Mouse (Mus musculus): Measurements from ENCODE around the gene Sox3. TPM values are rescaled to one million over a fixed set of nuclear protein-coding genes. Genes with fewer than 3 reads are reported as not detected.

Sox3 gene
- polyA plus RNA-seq, 1 experiment = not detected

DNA sequence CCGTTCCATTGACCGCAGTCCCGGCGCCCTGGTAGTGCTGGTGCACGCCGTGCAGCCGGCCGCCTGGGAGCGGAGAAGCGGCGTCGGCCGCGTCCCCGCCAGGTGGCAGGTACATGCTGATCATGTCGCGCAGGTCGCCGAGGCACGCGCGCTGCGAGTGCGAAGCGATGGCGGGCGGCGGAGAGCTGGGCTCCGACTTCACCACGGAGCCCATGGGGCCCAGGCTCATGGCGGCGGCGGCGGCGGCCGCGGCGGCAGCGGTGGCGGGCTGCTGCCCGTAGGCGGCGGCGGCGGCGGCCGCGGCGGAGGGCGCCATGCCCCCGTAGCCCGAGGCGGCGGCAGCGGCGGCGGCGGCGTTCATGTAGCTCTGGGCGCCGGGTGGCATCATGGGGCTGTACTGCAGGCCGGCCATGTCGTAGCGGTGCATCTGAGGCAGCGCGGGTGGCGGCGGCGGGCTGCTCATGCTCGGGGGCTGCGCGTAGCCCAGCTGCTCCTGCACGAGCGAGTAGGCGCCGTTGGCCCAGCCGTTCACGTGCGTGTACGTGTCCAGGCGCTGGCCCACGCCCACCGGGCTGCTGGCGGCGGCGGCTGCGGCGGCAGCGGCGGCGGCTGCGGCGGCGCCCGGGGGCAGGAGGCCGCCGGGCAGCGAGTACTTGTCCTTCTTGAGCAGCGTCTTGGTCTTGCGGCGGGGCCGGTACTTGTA is 981 bp downstream of the Sox3 start:
- TF ChIP-seq CTCF (IDR thresholded peaks at IDR 0.05; ENCODE audit: control insufficient read depth, insufficient read depth, low read length) = no peak
- TF ChIP-seq POLR2A (IDR thresholded peaks at IDR 0.05; ENCODE audit: borderline replicate concordance, control insufficient read depth, low read depth, low read length) = no peak
- WGBS = 39% methylated on average over 86 of the region's 102 CpGs
- no peak overlapping the region for H3K4me3 ChIP-seq (replicated peaks; ENCODE audit: control insufficient read depth, low read depth, low read length)
- no peaks in the 10 kb centered on the region for H3K4me1 ChIP-seq (ENCODE audit: control insufficient read depth, insufficient read depth, low read length)
- no peak overlapping the region for H3K27ac ChIP-seq (ENCODE audit: control insufficient read depth, insufficient read depth, low read depth, low read length, poor library complexity)

DNA sequence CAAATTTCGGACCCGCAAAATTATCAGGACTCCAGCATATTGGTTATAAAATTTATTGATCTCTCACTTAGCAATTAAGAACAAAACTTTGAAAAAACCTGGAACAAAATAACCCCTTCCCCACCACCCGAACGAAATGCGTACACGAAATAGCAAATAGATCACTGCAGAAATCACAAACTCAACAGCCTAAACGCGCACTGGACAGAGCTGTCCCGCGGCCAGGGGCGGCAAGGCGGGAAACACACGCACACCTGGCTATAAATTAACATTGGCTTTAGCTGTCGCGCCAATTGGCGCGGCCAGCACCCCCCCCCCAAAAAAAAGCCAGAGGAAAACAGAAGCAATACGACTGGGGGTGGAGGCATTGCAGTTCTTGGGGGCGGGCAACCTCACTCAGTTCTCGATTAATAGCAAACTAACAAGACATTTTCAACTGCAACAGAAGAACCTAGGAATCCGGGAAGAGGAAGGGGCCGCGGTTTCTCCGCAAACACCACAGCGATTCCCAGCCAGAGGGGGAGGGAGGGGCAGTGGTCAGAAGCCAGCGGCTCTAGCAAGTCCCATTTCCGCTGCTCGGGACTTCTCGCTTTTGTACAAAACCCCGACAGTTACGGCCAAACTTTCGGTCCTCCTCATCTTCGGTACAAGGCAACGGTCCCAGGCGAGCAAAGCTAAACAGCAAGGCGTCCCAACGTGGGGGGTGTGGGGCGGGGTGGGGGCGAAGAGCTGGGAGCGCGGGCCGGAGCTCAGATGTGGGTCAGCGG is 1.7 kb downstream of the Sox3 start:
- WGBS = 20% methylated on average over 43 of the region's 43 CpGs
- H3K4me3 ChIP-seq (replicated peaks; ENCODE audit: control insufficient read depth, low read depth, low read length) = no peak overlapping the region
- H3K27ac ChIP-seq (ENCODE audit: control insufficient read depth, insufficient read depth, low read depth, low read length, poor library complexity) = no peak overlapping the region
- TF ChIP-seq POLR2A (IDR thresholded peaks at IDR 0.05; ENCODE audit: borderline replicate concordance, control insufficient read depth, low read depth, low read length) = no peak
- TF ChIP-seq CTCF (IDR thresholded peaks at IDR 0.05; ENCODE audit: control insufficient read depth, insufficient read depth, low read length) = no peak
- no peaks in the 10 kb centered on the region for H3K4me1 ChIP-seq (ENCODE audit: control insufficient read depth, insufficient read depth, low read length)

DNA sequence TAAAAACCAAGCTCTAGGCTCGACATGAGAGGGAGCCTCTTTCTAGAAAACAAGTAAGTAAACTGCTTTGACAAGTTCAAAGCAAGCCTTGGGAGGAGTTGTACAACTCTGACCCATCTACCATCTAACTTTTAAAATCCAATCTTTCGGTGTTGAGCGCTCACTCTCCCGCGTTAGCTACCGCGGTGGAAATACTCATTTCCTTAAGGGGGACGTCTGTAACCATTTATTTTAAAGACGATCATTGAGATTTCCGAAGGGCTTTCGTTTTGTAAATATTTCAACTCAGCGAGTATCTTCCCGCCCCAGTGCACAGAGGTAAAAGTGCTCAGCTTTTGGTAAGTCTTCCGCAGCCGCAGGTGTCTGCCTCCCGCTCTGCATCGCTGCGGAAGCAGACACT is 2.6 kb downstream of the Sox3 start:
- Histone ChIP-seq H3K4me3 (replicated peaks; ENCODE audit: control insufficient read depth, low read depth, low read length) (no peak overlapping the region), H3K4me1 (ENCODE audit: control insufficient read depth, insufficient read depth, low read length) (no peaks in the 10 kb centered on the region), H3K27ac (ENCODE audit: control insufficient read depth, insufficient read depth, low read depth, low read length, poor library complexity) (no peak overlapping the region)
- TF ChIP-seq CTCF (IDR thresholded peaks at IDR 0.05; ENCODE audit: control insufficient read depth, insufficient read depth, low read length) = no peak
- TF ChIP-seq POLR2A (IDR thresholded peaks at IDR 0.05; ENCODE audit: borderline replicate concordance, control insufficient read depth, low read depth, low read length) = no peak
- 14% methylated on average over 18 of the region's 18 CpGs for WGBS

DNA sequence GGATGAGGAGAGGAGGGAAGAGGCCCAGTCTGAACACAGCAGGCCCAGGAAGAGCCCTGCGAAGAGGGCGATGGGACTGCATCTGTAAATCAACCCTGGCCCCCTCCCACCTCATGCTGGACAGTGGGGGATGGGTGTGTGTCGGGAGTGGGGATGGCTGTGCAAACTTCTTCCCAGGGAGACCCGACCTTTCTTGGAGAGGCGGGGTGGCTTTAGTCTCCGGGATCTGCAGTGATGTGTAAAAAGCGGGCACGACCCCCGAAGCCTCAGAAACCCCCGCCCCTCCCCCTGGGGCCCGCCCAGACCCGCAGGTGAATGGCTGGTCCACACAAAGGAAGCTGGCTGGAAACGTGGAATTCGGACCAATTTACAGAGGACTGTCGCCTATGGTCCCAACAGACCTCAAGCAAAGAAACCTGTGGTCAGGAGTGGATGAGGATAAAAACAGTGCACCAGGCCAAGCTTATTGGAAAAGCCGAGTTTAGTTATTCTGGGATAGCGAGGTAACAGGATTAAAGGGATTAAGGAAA is 3.2 kb downstream of the Sox3 start:
- 12% methylated on average over 17 of the region's 17 CpGs for WGBS
- H3K4me1 ChIP-seq (ENCODE audit: control insufficient read depth, insufficient read depth, low read length) = no peaks in the 10 kb centered on the region
- H3K4me3 ChIP-seq (replicated peaks; ENCODE audit: control insufficient read depth, low read depth, low read length) = no peak overlapping the region
- H3K27ac ChIP-seq (ENCODE audit: control insufficient read depth, insufficient read depth, low read depth, low read length, poor library complexity) = no peak overlapping the region
- no peak for TF ChIP-seq CTCF (IDR thresholded peaks at IDR 0.05; ENCODE audit: control insufficient read depth, insufficient read depth, low read length)
- TF ChIP-seq POLR2A (IDR thresholded peaks at IDR 0.05; ENCODE audit: borderline replicate concordance, control insufficient read depth, low read depth, low read length) = no peak
